Mouse (Mus musculus): Measurements from ENCODE around the gene A4galt.

A4galt gene

DNA sequence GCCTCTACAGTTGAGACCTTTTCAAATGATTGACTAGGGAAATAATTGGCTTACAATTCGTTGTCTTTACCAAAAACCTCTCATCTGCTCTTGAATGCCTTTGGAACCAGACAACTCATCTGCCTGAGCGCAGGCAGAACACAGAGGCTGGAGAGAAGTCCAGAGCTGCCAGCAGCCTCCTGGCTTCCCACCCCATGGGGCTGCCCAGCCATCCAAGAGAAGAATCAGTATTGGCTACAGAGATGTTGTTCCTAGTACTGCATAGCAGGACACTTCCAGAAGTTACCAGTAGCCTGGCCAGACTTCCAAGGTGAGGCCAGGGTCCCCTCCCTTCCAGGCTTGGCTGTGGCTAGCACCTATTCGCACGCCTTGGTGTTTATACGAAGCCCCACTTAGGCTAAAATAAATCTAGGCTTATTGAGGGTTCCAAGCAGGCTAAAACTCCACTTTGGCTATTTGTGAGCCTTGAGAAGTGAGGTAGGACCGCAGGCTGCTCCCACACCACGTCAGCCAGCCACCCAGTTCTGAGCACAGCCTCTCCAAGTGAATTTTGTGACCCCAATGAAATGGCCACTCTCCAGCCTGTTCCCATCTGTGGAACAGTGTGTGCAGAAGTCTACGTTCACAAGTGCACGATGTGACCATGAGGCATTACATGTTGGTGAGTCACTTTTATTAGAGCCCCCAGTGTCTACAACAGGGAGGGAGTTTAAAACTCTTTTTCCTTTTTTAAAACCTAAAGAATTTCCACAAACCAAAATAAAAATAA lies 25.3 kb downstream of the A4galt start:
- no peak for DNase-seq (ENCODE audit: low read depth)

DNA sequence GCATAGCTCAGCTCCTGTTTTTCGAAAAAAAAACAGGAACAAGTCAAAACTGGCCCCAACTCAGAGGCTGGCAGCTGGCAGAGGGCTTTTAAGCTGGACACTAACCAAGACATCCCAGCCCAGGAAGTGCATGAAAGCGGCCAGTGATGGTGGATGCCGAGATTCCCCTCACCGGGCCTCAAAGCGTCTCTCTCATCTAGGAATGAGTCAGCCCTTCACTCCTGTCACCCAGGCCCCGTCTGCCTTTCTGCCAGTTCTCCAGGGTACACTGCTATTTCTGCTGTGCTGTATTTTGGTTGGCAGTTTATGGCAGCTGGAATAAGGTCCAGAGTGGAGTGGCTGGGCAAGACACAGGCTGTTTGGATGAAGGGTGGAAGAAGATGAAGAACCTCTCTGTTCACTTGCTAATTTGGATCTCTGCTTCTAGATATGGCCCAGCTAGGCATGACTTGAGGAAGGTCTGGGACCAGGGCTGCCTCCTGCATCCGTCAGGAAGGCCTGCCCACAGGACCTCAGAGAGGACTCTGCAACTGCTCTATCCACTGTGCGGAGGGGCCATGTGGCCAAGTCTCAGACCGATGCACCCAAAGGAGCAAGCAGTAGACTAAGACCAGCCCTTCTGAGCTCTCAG lies 27.3 kb downstream of the A4galt start:
- DNase-seq (ENCODE audit: low read depth), result peak; percentile 95

DNA sequence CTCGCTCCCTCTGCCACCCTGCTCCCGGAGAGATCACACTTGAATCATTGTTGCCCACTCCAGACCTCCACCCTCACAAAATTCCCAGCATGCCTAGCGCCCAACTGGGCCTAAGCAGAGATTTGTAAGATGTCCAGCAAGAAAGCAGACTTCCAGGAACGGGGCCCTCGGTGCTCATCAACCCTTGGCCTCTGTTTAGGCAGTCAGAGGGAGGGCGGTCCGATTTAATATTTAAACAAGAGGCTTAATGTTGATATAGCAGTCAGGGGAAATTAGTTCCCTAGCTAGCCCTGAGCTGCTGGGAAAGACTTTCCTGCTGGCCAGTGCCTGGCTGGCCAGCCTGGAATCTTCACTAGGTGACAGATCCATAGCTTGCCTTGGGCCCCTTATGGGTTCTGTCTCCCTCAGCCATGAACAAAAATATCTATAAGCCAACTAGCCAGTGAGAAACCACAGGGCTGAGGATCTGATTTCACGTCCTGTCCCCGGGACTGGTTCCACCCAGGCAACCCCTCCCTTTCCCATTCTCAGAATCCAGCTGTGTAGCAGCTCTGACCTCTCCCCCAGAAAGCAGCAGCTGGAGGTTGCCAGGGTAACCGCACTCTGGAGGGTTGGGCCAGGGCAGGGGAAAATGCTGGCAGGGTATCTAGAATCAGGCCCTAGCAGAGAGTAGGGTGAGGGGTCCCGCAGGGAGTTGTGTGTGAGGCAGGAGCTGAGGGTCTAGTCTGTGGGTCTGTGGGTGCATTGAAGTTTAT lies 28.2 kb downstream of the A4galt start:
- peak; percentile 95 for DNase-seq (ENCODE audit: low read depth)

DNA sequence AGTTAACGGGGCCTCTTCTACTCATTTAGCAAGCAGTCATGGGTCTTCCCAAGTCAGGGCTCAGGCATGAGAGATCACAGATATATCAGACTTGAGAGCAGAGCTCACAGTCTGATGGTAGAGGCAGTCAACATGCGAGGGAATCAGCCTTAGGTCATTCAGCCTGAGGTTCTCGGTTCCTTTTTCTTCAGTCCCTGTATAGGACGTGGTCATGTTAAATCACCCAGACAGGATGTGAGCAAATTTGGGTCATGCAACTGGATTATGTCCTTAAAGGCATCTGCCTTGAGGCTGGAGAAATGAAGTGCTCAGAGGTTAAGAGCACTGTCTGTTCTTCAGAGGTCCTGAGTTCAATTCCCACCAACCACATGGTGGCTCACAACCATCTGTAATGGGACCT lies 29.9 kb downstream of the A4galt start:
- no peak for DNase-seq (ENCODE audit: low read depth)

DNA sequence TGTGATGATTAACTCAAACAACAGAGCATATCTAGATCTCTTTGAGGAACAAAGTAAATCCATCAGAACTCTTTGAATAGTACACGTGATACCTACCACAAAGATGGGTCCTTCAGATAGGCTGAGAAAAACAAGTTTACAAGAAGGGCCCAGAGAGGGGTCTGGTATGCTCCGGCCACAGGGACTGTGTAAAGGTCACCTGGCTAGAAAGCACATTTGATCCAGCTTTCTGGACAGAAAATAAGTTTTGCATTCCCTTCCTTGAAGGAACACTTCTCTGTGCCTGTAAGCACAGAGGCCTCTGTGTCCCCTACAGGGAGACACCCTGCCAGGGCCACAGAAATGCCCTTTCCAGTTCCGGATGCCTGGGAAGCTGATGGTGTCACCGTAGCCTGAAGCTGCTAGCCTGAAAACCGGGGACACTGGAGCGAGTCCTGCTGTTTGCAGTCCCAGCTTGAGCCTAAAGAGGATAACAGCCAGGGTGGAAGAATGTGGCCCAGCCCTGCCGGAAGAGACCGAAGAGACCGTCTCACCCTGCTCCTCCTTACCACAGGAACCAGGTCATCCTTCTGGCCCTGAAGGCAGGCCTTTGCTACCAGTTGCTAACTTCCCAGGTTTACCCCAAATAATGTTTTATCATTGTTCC lies 31.1 kb downstream of the A4galt start:
- DNase-seq (ENCODE audit: low read depth), result no peak

DNA sequence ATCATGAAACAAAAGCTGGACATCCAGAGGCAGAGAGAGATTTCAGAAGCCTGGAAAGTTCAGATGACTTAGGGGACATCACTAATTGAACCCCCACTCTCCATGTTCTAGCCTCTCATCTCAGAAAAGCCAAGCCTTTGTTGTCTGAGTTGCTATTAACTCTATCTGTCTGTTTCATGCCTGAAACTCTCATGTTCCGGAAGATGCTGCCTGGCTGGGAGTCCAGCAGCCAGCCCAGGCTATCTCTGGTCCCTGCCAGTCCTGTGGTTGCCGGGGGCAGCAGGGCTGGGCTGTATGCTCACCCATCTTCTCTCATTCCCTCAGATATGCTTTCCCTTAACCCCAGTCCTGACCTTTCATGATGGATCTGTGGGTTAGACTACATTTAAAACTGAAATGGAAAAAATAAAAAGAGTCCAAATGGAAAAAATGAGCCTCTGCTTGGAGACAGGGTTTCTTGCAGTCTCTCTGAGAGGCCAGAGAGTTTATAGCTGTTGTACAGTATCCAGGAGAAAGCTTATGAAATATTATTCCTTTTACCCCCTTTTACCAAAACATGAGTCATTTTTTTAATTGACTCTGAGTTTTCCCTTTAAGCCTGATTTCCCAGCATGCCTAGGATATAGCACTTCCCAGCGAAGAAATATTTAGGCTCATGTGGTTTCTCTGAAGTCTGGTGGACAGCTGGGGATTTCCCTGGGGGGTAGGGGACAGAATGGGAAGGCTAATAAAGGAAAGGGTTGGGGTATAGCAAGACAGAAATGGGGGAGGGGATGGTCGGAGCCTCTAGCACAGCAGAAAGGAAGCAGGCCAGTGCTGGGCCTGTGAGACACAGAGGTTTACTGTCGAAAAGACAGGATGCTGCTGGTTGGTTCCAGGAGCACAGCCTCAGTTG lies 36.0 kb downstream of the A4galt start:
- DNase-seq (ENCODE audit: low read depth), result peak; percentile 88

DNA sequence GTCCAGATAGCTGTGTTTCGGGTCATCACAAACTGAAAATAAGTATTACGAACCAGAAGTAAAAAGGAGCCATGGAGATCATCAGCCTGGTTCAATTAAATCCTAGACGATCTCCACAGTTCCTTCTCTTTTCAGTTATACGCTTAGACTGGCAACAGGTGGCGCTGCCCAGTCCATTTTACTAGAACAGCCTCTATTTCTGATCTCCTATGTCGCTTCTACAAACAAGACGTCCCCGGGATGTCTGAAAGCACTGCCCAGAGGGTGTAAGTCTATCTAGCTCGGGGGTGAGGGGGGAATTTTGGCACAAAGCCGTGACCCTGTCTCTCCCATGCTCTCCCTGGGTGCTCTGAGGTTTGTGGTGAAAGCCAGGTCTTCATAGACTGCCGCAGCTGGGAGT lies 41.3 kb downstream of the A4galt start:
- DNase-seq (ENCODE audit: low read depth), result peak; percentile 81

DNA sequence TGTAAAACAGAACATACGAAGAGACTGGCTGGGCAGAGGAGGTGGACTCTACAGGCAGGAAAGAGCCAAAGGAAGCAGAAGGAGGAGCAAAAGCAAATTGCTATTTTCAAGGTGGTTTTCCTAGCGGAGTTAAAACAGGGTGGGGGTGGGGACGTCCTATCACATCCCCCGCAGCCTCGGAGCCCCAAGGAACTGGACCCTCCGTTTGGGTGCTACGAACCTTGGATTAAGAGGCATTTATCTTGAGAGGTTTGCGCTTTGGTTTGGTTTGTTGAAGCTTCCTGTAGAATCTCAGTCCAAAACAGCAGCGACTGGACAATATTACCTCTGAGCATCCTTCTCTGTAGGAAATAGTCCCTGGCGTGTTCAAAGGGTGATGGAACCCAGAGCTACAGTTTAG lies 41.9 kb downstream of the A4galt start:
- DNase-seq (ENCODE audit: low read depth), result no peak

DNA sequence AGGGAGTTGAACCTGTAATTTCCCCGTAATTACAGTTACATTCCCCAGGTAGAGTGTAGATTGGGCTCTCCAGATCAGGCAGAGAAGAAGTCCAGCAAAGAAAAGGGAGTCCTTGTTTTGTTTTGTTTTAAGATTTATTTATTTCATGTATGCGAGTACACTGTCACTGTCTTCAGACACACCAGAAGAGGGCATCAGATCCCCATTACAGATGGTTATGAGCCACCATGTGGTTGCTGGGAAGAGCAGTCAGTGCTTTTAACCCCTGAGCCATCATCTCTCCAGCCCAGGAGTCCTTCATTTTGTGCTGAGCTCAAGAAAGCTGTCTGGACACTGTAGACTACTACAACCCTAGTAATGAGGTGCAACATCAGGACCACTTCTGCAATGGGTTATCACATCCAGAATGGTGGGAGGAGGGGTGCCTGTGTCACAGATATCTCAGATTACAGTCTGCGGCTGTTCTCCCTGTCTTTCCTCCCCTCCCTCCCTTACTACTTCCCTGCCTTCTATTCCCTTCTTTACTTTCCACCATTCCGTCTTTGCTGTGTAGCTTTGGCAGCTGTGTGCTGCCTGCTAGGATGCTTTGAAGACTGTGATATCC lies 42.4 kb downstream of the A4galt start:
- DNase-seq (ENCODE audit: low read depth), result no peak

DNA sequence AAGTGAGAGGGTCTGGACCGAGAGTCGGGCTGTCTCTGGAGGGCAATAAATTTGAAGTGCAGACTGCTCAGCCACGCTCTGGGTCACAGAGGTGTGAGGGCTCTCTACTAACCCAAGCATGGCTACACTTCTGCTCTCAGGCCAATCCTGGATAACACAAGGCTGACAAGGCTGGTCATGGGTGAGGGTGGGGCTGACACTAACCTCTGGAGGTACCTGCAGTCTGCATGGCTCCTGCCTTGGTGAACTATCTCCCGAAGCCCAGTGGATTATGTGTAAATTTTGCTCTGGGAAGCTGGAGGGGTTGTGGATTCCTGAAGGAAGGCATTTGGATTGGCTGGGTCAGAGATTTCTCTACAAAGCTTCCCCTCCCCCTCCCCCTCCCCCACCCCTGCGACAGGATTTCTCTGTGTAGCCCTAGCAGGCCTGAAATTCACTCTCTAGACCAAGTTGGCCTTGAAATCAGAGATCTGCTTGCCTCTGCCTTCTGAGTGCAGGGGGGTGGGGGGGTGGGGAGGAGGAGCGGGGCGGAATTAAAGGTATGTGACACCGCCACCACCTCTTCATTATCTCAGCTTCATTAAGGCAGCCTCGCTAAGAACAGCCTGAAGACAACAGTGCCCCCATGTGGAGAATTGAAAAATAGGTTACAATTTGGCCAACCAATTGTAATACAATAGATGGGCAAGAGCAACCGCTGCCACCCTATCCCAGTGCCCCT lies 46.7 kb downstream of the A4galt start:
- DNase-seq (ENCODE audit: low read depth), result peak; percentile 83

DNA sequence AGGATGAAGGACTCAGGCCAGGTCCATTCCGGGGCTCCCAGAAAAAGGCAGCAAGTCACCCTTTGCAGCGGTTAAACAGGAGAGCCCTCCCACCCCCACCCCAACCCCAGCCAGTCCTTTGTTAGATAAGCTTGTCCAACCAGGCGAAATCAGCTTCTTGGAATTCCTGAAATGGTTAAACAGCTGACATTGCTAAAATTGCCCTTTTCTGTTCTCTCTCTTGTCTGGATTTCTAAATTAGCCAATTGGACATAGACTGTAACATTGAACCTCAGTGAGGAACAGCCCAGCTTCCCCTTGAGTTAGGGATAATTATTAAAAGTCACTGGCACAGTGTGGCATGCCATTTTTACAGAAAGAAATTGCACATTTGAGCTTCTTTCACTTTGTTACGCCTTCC lies 49.2 kb downstream of the A4galt start:
- DNase-seq (ENCODE audit: low read depth), result no peak

DNA sequence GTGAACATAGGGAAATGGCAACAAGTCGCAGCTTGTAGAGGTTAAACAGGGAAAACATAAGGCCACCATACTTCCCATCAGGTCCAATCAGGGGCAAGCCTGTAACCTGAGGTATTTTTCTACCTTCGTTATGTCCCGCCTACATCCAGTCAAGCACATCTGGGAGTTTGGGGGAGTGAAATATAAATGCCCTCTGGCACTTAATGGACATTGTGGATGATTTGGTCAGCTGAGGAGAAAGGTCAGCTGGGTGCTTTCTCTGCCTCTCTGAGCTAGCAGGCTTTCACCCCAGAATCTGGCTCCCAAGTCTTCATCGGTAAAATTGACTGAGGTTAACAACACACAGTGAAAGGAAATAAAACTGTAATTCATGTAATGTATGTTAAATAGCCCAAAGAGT lies 58.2 kb downstream of the A4galt start:
- no peak for DNase-seq (ENCODE audit: low read depth)

DNA sequence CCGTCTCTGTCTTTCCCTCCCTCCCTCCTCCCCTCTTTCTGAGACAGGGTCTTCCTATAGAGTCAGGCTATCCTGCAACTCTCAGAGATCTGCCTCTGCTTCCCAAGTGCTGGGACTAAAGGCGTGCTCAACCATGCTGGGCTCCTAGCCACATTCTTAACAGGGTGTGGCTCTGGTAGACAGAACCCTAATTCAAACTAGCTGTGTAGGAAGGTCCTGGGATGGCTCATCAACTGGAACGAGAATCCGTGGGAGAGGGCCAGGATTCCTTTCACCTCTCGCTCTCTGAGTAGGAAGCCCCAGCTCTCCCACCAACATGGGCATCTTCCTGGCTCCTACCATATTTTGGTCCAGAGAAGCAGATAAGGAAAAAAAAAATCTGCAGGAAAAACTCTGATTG lies 69.2 kb downstream of the A4galt start:
- DNase-seq (ENCODE audit: low read depth), result peak; percentile 84

DNA sequence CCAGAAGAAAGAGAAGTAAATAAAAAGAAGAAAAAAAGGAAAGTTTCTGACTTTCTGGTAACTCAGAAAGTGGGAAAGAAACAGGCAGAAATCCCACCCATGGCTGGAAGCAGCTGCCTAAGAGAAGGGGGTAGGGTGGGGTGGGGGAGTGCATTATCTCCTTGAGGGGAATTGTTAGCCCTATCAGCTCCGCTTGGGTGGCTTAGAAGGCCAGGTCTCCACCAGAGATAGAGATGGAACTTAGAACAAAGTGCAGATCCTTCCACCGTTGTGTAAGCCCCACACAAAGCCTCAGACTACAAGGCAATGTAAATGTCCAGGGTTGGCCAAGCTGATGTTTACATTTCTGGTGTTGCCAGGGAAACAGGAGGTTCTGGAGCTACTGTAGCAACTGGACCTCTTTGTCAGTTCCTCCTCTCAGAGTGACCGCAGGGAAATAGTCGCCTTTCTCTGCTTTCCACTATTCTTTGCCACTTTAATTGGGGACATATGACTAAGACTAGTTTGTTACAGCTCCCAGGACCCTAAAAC lies 69.7 kb downstream of the A4galt start:
- DNase-seq (ENCODE audit: low read depth), result peak; percentile 78

DNA sequence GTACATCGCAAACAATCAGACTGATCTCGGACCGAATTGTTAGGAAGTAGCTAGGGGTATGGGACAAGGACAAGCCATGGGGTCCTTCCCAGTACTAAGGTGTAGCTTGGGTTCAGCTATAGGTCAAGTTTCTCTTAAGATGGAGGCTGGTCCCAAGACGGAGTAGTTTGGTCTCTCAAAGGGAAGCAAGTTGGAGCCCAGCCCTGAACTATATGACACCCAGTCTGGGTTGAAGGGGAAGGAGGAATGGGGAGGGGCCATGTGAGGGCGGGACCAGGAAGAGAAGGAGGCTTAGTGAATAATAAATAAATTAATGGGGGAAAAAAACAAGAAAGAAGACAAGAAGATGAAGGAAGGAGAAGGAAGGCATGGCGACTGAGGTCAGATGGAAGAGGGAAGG lies 71.6 kb downstream of the A4galt start:
- DNase-seq (ENCODE audit: low read depth), result no peak

All from NIH3T3 (cell line).